Mouse (Mus musculus): ENCODE data around the gene Gm6803.
"Not testable (repeated sequence)": the region's sequence is repeated elsewhere in the genome, so short reads cannot be mapped to it uniquely, and the experiment has no call there.

GRCm38 (mm10) chr12:88004118-88004517 lies 14.5 kb downstream of the Gm6803 start:
- TF ChIP-seq POLR2A (IDR thresholded peaks at IDR 0.05; ENCODE audit: borderline replicate concordance, low read depth, low read length); CTCF (IDR thresholded peaks at IDR 0.05; ENCODE audit: low read depth, low read length): not testable (repeated sequence)
